Mouse (Mus musculus) embryonic fibroblast, embryonic 13.5 days (primary cell): ENCODE results near the gene Kcnq4. TPM values are rescaled to one million over a fixed set of nuclear protein-coding genes. Genes with fewer than 3 reads are reported as not detected.

Experiments
- H3K27ac ChIP-seq: 2 replicates; pipeline ENCODE4 v1.5.1; 2012; ENCODE audit warnings: low read length, control low read depth, inconsistent platforms; ENCODE audit not compliant: insufficient read depth
- H3K4me1 ChIP-seq: 2 replicates; pipeline ENCODE4 v1.6.1; 2011; ENCODE audit warnings: low read length; ENCODE audit not compliant: control insufficient read depth, insufficient read depth
- H3K4me3 ChIP-seq: 2 replicates; pipeline ENCODE4 v1.5.1; 2011; ENCODE audit warnings: mild to moderate bottlenecking, control low read depth, low read length; ENCODE audit not compliant: insufficient read depth
- CTCF ChIP-seq: IDR thresholded peaks from 2 replicates; pipeline ENCODE4 v1.5.1; 2011; ENCODE audit warnings: mild to moderate bottlenecking, control low read depth, low read length, moderate library complexity, borderline replicate concordance; ENCODE audit not compliant: insufficient read depth
- POLR2A ChIP-seq: IDR thresholded peaks from 2 replicates; pipeline ENCODE4 v1.6.1; 2011; ENCODE audit warnings: low read depth, mild to moderate bottlenecking, control low read depth, low read length, moderate library complexity
- polyA plus RNA-seq: library from polyadenylated mRNA; stranded (reverse); fragments of >200 nt; gene quantifications from 2 replicates; pipeline ENCODE4 v1.2.4, GENCODE M21; 2011; ENCODE audit warnings: low read depth; ENCODE audit not compliant: missing spikeins, insufficient read length

Kcnq4 gene
- polyA plus RNA-seq, 1 experiment = 0.74 TPM

GRCm38 (mm10) chr4:120746552-120747150 lies 1.8 kb downstream of the Kcnq4 start:
- no peak for TF ChIP-seq POLR2A
- no peak for TF ChIP-seq CTCF
- no peaks in the 10 kb centered on the region for H3K4me1 ChIP-seq
- H3K4me3 ChIP-seq = peak overlapping the region; percentile 17; the same call in 1 of the 2 replicates
- no peak overlapping the region for H3K27ac ChIP-seq

- Histone ChIP-seq H3K4me3 (no peak overlapping the region), H3K27ac (no peak overlapping the region), H3K4me1 (no peaks in the 10 kb centered on the region)
- TF ChIP-seq POLR2A (no peak), CTCF (no peak)
These were observed 2.5 kb downstream of the Kcnq4 start for GRCm38 (mm10) chr4:120745731-120746551.

- Histone ChIP-seq H3K4me1 (no peaks in the 10 kb centered on the region), H3K27ac (no peak overlapping the region), H3K4me3 (no peak overlapping the region)
- TF ChIP-seq CTCF (no peak), POLR2A (no peak)
These were observed 4.8 kb downstream of the Kcnq4 start for GRCm38 (mm10) chr4:120743636-120744035.

- Histone ChIP-seq H3K4me1 (no peaks in the 10 kb centered on the region), H3K27ac (no peak overlapping the region), H3K4me3 (no peak overlapping the region)
- TF ChIP-seq CTCF (no peak), POLR2A (no peak)
These were observed 7.1 kb downstream of the Kcnq4 start for GRCm38 (mm10) chr4:120741303-120741702.

GRCm38 (mm10) chr4:120734012-120734622 lies 14.3 kb downstream of the Kcnq4 start:
- no peaks in the 10 kb centered on the region; the same call in 1 of the 2 replicates for H3K4me1 ChIP-seq
- H3K4me3 ChIP-seq = no peak overlapping the region
- TF ChIP-seq CTCF (no peak), POLR2A (no peak)
- no peak overlapping the region for H3K27ac ChIP-seq

- no peak overlapping the region for H3K4me3 ChIP-seq
- TF ChIP-seq POLR2A = no peak
- TF ChIP-seq CTCF = no peak
- H3K4me1 ChIP-seq = no peaks in the 10 kb centered on the region; the same call in 1 of the 2 replicates
- H3K27ac ChIP-seq = no peak overlapping the region
These were observed 15.7 kb downstream of the Kcnq4 start for GRCm38 (mm10) chr4:120732737-120733136.

- Histone ChIP-seq H3K4me3 (peak overlapping the region; percentile 42), H3K27ac (no peak overlapping the region), H3K4me1 (no peaks in the 10 kb centered on the region; the same call in 1 of the 2 replicates)
- TF ChIP-seq CTCF (no peak), POLR2A (no peak)
These were observed 17.3 kb downstream of the Kcnq4 start for GRCm38 (mm10) chr4:120731030-120731644.

GRCm38 (mm10) chr4:120730574-120730973 lies 17.8 kb downstream of the Kcnq4 start:
- no peak overlapping the region for H3K27ac ChIP-seq
- no peak overlapping the region for H3K4me3 ChIP-seq
- H3K4me1 ChIP-seq = no peaks in the 10 kb centered on the region; the same call in 1 of the 2 replicates
- TF ChIP-seq CTCF = no peak
- TF ChIP-seq POLR2A = no peak

- no peak overlapping the region for H3K27ac ChIP-seq
These were observed 18.3 kb downstream of the Kcnq4 start for GRCm38 (mm10) chr4:120730146-120730545.

More at GRCm38 (mm10) chr4:120730146-120730545, 18.3 kb downstream of the Kcnq4 start:
- no peak for TF ChIP-seq CTCF
- no peak for TF ChIP-seq POLR2A
- Histone ChIP-seq H3K4me1 (no peaks in the 10 kb centered on the region; the same call in 1 of the 2 replicates), H3K4me3 (no peak overlapping the region)
